Mouse (Mus musculus) C2C12 (cell line): ENCODE results near the gene Ndufaf2.

ENCODE experiments used
- CTCF ChIP-seq: IDR thresholded peaks from one replicate; pipeline ENCODE4 v1.5.1; 2011; ENCODE audit not compliant: control insufficient read depth, insufficient read depth, insufficient read length
- FOSL1 ChIP-seq: IDR thresholded peaks from one replicate; pipeline ENCODE4 v1.8.0; 2011; ENCODE audit warnings: mild to moderate bottlenecking, low read length; ENCODE audit not compliant: poor library complexity, insufficient read depth, severe bottlenecking
- MAX ChIP-seq: IDR thresholded peaks from one replicate; pipeline ENCODE4 v1.6.1; 2011; ENCODE audit warnings: mild to moderate bottlenecking, control low read depth
- USF1 ChIP-seq: IDR thresholded peaks from one replicate; pipeline ENCODE4 v1.6.1; 2011; ENCODE audit warnings: low read depth, mild to moderate bottlenecking, control low read depth, moderate library complexity

- TF ChIP-seq CTCF, result no peak
- no peak for TF ChIP-seq FOSL1
- no peak for TF ChIP-seq USF1
- no peak for TF ChIP-seq MAX
Observed at GRCm38 (mm10) chr13:108084086-108084485, 74.3 kb downstream of the Ndufaf2 start.
